Mouse (Mus musculus): ENCODE data around the gene Ifi44.

Ifi44 gene

GRCm38 (mm10) chr3:151749737-151750136 lies at the start of gene Ifi44:
Ifi44 (minus strand) TSS chr3:151749960.
- no peak for DNase-seq (ENCODE audit: low spot score in 2 of 2)

- no peak for DNase-seq (ENCODE audit: low spot score in 2 of 2)
Measured at GRCm38 (mm10) chr3:151788622-151789021, 38.9 kb upstream of the Ifi44 start.

DNA sequence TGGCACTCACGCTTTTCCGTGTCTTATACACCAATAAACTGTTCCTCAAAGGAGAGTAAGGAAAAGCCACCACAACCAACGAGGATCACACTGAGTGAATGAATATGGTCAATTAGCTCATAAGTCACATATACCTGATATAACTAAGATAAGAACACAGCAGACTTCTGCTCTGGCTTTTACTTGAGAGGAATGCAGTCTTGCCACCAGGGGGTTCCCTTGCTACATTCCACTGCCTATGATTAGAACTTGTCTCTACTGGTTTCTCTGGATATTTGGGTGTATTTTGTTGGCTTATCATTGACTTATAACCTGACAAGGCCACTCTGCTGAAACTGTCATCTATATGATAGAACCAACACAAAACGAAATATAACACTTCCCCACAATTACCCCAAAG lies 25.3 kb upstream of the Ifi44 start:
- DNase-seq (ENCODE audit: low spot score in 2 of 2), result peak in 1 of 2 experiments; percentile 29

GRCm38 (mm10) chr3:151771074-151771473 lies 21.3 kb upstream of the Ifi44 start:
- peak; percentile 15 to 30 for DNase-seq (ENCODE audit: low spot score in 2 of 2)

DNA sequence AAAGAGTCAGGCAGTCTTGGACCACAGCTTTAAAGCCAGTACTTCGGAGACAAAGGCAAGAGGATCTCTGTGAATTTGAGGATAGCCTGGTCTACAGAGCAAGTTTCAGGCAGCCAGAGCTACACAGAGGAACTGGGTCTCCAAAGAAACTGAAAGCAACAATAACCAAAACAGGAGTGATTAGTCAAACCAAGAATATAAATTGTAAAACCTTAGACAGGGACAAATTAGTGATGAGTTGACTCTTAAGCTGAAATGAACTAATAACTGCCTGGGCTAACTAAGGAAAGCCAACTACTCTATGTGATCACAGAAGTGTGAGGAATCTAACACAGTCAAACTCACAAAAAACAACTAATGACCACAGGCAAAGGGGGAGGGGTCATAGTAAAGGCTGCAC lies 1.2 kb downstream of the Ifi44 start:
- DNase-seq (ENCODE audit: low spot score in 2 of 2), result no peak

DNA sequence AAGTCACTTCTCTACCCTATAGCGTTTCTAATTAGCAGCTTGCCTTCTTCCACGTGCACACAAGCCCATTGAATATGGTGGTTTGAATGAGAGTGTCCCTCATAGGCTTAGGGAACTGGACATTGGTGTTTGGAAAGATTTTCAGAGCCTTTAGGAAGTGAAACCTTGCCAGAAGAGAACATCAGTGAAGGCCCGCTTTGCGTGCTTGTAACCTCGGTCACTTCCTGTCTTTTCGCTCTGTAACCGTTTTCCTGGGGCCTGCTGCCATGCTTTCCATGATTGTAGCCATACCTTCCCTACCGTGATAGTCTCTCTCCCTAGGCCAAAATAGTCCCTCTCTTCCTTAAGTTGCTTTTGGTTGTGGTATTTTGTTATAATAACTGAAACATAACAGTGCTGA lies 3.7 kb downstream of the Ifi44 start:
- DNase-seq (ENCODE audit: low spot score in 2 of 2), result no peak

- no peak for DNase-seq (ENCODE audit: low spot score in 2 of 2)
Measured at GRCm38 (mm10) chr3:151742223-151742622, 7.5 kb downstream of the Ifi44 start.

DNA sequence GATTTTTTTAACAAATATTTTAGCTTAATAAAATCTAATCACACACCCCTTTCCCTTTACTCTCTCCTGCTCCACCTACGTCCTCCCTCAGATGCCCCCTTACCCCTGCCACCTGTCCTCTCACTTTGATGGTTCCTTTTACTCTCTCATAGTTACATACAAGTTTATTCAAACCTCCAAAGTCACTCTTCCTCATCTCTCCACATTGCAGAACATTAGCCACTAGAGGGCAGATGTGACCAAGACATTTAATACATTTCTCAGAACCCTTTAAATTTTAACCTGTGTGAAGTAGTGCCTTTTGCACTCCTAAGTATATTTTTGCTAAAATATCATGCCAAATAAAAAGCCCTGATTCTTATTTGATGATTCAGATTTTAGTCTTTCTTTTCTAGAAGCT lies 33.5 kb downstream of the Ifi44 start:
- no peak for DNase-seq (ENCODE audit: low spot score in 2 of 2)

- DNase-seq (ENCODE audit: low spot score in 2 of 2), result no peak
Measured at GRCm38 (mm10) chr3:151707335-151707734, 42.4 kb downstream of the Ifi44 start.

All from frontal cortex, postnatal 25 days (tissue).